In the genomic region with DNA sequence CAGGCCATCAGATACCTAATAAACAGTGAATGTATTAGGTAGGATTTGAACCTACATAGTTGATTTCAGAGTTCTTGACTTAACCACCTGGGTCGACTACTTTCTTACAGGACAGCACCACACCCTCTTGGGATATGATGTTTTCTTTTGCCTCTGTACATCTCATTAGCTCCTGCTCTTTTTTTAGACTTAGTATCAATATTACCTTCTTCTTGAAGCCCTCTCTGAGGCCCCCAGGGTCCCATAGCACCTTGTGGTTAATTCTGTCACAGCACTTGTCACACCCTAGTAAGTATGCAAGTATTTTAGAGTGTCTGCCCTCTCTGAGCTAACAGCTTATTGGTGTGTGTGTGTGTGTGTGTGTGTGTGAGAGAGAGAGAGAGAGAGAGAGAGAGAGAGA, we compare ENCODE assay signal across 16 mouse cellular contexts.
"Had no signal": no experiment of that assay in that cellular context is flagged by ENCODE, and none has a peak within 500 bp of the region (broad histone marks: within the 10 kb centered on the region; RNA-seq: fewer than 3 reads in every experiment).

No protein-coding gene starts in this region.

- H3K4me3 ChIP-seq: neural tube, embryonic 13.5 days; neural tube, embryonic 15.5 days; stomach, embryonic 15.5 days had no signal

- H3K27ac ChIP-seq: neural tube, embryonic 13.5 days; neural tube, embryonic 15.5 days; stomach, embryonic 15.5 days; stomach, postnatal 0 days had no signal

- H3K4me1 ChIP-seq: neural tube, embryonic 13.5 days; neural tube, embryonic 15.5 days; stomach, embryonic 15.5 days had no signal

- H3K4me2 ChIP-seq: neural tube, embryonic 13.5 days; neural tube, embryonic 15.5 days; stomach, embryonic 15.5 days had no signal

- H3K36me3 ChIP-seq: neural tube, embryonic 13.5 days; neural tube, embryonic 15.5 days; stomach, embryonic 15.5 days had no signal

- H3K9me3 ChIP-seq: neural tube, embryonic 13.5 days; neural tube, embryonic 15.5 days; stomach, embryonic 15.5 days had no signal

- DNase-seq: retina, postnatal 1 day; right cerebral cortex, adult 18-20 months; right cerebral cortex, postnatal 14 days; right cerebral cortex, postnatal 25 days; right cerebral cortex, postnatal 4 days; spleen, adult 18-20 months; thymus, adult 18-20 months; thymus, adult 2 months; thymus, postnatal 14 days; thymus, postnatal 25 days; thymus, postnatal 36 days; thymus, postnatal 4 days had no signal

- H3K27me3 ChIP-seq: neural tube, embryonic 13.5 days; neural tube, embryonic 15.5 days; stomach, embryonic 15.5 days had no signal

- H3K9ac ChIP-seq: neural tube, embryonic 13.5 days; neural tube, embryonic 15.5 days; stomach, embryonic 15.5 days had no signal
